ENCODE assay signal across 18 mouse cellular contexts in genomic region chr7:133002271-133002670, GRCm38 (mm10).
A peak's percentile ranks its signal among the peaks of the same experiment; 100 is the strongest.
DNase-seq lines count a peak whose midpoint lies in the region; ATAC-seq and TF ChIP-seq lines count a peak whose summit lies in the region.
"Had no signal": no experiment of that assay in that cellular context is flagged by ENCODE, and none has a peak within 500 bp of the region (broad histone marks: within the 10 kb centered on the region; RNA-seq: fewer than 3 reads in every experiment).

No protein-coding gene starts in this region.

- no peak overlapping the region for H3K27ac ChIP-seq in heart, embryonic 12.5 days (ENCODE audit: poor library complexity, severe bottlenecking)
- H3K27ac ChIP-seq in testis, adult 2 months (ENCODE audit: control insufficient read depth, insufficient read depth, low read depth, low read length), result no peak overlapping the region
- H3K27ac ChIP-seq: embryonic facial prominence, embryonic 15.5 days; forebrain, embryonic 10.5 days; hindbrain, embryonic 10.5 days; hindbrain, embryonic 14.5 days; intestine, embryonic 15.5 days had no signal

- TF ChIP-seq POLR2A in testis, adult 2 months (IDR thresholded peaks at IDR 0.05; ENCODE audit: control insufficient read depth, low read depth, low read length), result no peak

- H3K4me1 ChIP-seq in heart, embryonic 12.5 days (replicated peaks), result peaks cover 41% of the 10 kb centered on the region
- no peaks in the 10 kb centered on the region; the same call in 1 of the 2 replicates for H3K4me1 ChIP-seq in testis, adult 2 months (ENCODE audit: control insufficient read depth, insufficient read depth, low read length)

- peak; percentile 29 to 33 for DNase-seq in cerebellum, postnatal 14 days
- no peak for DNase-seq in cerebellum, postnatal 36 days
- DNase-seq in heart, postnatal 4 days, result peak; percentile 3
- no peak for DNase-seq in testis, postnatal 14 days (ENCODE audit: low spot score)
- DNase-seq: adrenal gland, adult 2 months; adrenal gland, postnatal 25 days; embryo, embryonic 11 days; gastrocnemius, postnatal 25 days; heart, postnatal 10 days had no signal

- H3K27me3 ChIP-seq in heart, embryonic 12.5 days (replicated peaks), result no peaks in the 10 kb centered on the region
- no peaks in the 10 kb centered on the region for H3K27me3 ChIP-seq in testis, adult 2 months (ENCODE audit: control insufficient read depth, insufficient read depth, low read length)
- H3K27me3 ChIP-seq: embryonic facial prominence, embryonic 15.5 days; intestine, embryonic 15.5 days had no signal

- TF ChIP-seq CTCF in testis, adult 2 months (IDR thresholded peaks at IDR 0.05; ENCODE audit: control insufficient read depth, insufficient read depth, insufficient replicate concordance, low read depth, low read length), result no peak

- H3K36me3 ChIP-seq in heart, embryonic 12.5 days, result peaks cover 39% of the 10 kb centered on the region
- H3K36me3 ChIP-seq in testis, adult 2 months (ENCODE audit: control insufficient read depth, insufficient read depth, low read length), result peaks cover 2% of the 10 kb centered on the region

- WGBS in heart, embryonic 12.5 days, result 88% methylated on average over 6 of the region's 6 CpGs

- no peak for ATAC-seq in heart, embryonic 12.5 days (ENCODE audit: insufficient number of reproducible peaks, low FRiP score)
- ATAC-seq: forebrain, embryonic 16.5 days; intestine, embryonic 15.5 days had no signal

- H3K4me2 ChIP-seq in heart, embryonic 12.5 days, result no peak overlapping the region
- H3K4me2 ChIP-seq: embryonic facial prominence, embryonic 15.5 days; hindbrain, embryonic 14.5 days; intestine, embryonic 15.5 days had no signal

- H3K4me3 ChIP-seq in heart, embryonic 12.5 days, result no peak overlapping the region
- peak overlapping the region; percentile 75 for H3K4me3 ChIP-seq in testis, adult 2 months (ENCODE audit: control insufficient read depth, low read depth, low read length)
- H3K4me3 ChIP-seq: embryonic facial prominence, embryonic 15.5 days; erythroblast, embryonic 14.5 days; forebrain, embryonic 10.5 days; hindbrain, embryonic 10.5 days; intestine, embryonic 15.5 days had no signal

- H3K9me3 ChIP-seq in heart, embryonic 12.5 days (replicated peaks), result no peaks in the 10 kb centered on the region
- H3K9me3 ChIP-seq: embryonic facial prominence, embryonic 15.5 days; forebrain, embryonic 10.5 days; hindbrain, embryonic 10.5 days; intestine, embryonic 15.5 days had no signal

- H3K9ac ChIP-seq in heart, embryonic 12.5 days, result no peak overlapping the region
- H3K9ac ChIP-seq: embryonic facial prominence, embryonic 15.5 days; hindbrain, embryonic 14.5 days; intestine, embryonic 15.5 days had no signal

Comparison
In these comparisons a context has a peak if more than half of its experiments do, and no peak if none do; other contexts are left out.
1. DNase-seq: peak in cerebellum, postnatal 14 days (2 of 2) and heart, postnatal 4 days (single experiment); none in cerebellum, postnatal 36 days (0 of 2) and testis, postnatal 14 days (single experiment).